Mouse (Mus musculus): ENCODE measurements around the gene Zfp639.

The Zfp639 gene

DNA sequence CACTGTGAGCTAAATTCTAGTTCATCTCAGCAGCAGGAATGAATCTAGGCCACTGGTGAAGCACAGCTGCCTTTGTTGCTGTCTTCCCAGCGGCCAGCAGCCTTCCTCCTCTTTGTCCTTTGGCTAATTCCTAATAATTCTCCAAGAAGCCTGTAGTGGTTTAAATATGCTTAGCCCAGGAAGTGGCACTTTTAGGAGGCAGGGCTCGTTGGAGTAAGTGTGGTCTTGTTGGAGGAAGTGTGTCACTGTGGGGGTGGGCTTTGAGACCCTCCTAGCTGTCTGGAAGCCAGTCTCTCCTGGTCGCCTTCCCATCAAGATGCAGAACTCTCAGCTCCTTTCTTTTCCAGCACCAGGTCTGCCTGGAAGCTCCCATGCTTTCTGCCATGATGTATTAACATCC is 4.2 kb upstream of the Zfp639 start:
- DNase-seq (ENCODE audit: low spot score in 2 of 2), result no peak

- DNase-seq (ENCODE audit: low spot score in 2 of 2), result no peak
These were observed 3.5 kb upstream of the Zfp639 start for GRCm38 (mm10) chr3:32506366-32507225.

DNA sequence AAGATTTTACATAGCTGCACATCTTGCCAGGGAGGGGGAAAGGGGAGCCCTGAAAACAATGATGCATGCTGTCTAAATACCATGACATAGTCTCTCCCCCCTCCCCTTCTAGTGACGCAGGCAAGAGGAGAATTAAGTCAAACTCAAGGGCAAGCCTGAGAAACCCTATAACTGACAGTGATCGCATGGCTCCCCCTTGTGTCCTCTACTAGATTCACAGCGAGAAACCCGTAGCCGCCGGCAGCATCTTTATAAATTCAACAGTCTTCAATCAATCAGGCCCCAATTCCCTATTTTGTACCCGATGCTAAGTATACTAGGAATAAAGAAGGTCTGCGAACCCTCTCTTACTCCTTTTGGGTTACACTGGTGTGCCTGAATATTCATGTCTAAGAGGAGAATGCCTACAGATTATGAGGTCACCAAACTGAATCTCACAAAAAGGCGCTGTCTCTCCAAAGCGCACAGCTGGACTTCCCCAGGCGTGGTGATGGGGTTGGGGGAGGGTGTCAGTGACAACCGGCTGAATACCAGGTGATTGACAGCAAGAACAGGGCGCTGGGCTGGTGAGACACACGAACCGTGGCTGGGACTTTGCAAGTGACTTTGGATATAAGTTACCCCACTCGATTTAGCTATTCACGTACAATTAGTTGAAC is 1.3 kb upstream of the Zfp639 start:
- DNase-seq (ENCODE audit: low spot score in 2 of 2), result peak; percentile 80 to 86

DNA sequence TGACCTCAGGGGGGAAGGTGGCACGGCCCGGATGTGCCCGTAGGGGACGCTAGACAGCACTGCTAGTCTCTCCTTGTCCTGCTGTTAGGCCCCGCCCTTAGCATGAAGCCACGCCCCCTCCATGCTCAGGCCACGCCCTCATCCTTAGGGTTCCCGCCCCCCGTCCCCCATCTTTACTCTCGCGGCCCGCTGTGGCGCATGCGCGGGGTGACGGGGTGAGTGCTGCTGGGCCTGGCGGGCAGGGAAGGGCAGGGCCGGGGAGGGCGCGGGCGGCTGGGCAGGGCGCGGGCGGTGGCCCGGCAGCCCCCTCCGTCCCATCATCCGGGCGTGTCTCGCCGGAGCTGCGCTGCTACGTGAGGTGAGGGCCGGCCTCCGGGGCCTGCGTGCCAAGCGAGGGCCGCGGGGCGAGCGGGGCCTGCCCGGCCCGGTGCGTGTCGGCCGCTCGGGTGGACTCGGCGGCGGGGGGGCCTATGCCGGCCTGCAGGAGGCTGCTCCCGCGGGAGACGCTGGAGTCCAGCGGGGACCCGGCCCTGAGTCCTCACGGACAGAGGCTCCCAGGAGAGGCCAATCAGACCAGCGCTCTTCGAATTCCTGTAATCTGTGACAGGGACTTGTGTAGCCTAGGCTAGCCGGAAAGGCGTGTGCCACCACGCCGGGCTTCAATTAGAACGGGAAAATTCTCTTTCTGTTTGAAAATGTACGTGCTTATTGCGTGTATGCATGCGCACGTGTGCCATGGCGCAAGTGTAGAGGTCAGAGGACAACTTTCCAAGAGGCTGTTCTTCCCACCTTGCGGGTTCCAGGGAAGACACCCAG is 524 bp downstream of the Zfp639 start:
- peak; percentile 97 to 98 for DNase-seq (ENCODE audit: low spot score in 2 of 2)

- DNase-seq (ENCODE audit: low spot score in 2 of 2), result peak; percentile 17 to 27
These were observed 1.1 kb downstream of the Zfp639 start for GRCm38 (mm10) chr3:32511191-32511550.

- no peak for DNase-seq (ENCODE audit: low spot score in 2 of 2)
These were observed 2.7 kb downstream of the Zfp639 start for GRCm38 (mm10) chr3:32512686-32513284.

DNA sequence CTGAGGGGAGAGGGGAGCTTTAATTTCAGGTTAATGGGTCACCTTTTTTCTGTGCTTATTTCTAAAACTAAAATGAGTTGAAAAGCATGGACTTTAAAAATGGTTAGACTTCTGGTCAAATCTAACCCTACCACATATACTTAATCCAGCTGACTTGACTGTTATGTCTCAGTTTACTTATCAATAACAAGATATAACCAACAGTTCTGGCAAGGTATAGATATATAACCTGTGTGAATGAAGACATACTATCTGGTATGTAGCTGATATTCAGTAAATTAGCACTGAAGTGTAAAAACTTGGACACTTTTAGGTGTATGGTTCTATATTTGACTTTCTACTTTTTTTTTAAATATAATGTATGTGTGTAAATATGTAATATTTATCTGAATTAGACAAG is 3.5 kb downstream of the Zfp639 start:
- no peak for DNase-seq (ENCODE audit: low spot score in 2 of 2)

DNA sequence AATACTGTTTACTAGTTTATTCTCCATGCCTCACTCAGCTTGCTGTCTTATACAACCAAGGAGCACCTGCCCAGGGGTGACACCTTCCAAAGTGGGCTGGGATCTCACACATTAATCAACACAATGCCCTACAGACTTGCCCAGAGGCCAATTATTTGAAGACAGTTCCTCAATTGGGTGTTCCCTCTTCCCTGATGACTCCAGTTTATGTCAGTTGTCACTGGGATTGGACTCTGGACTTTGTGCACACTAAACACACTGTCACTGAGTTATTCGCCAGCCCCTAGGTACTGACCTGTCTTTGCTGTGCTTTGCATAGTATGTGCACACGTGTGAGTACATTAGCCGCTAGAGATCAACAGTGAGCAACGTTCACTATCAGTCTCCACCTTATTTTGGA is 17.1 kb downstream of the Zfp639 start:
- DNase-seq (ENCODE audit: low spot score in 2 of 2), result no peak

DNA sequence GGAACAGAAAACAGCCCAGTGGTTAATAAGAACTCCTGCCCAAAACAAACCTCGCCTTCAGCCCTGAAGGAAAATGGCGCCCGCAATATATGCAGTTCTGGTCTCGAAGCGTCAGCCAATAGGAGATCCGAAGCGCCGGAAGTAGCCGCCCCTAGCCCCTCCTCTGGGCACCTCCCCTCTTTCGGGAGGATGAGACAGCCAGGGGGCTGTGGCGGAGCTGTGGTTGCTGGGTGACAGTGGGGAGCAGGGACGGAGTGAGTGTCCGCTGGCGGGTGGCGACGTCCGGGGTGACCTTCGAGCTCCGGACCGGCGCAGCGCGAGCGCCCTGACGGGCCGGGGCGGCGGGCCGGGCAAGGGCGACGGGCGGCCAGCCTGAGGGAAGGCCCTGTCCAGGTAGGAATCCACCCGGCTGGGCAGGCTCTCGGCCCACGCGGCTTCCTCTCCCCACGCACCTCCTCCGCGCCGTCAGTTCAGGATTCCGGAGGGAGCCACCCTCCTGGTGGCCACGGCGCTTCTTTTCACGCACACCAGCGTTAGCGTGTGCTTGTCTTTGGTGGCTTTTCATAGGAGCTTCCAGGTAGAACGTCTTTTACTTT is 19.3 kb downstream of the Zfp639 start, which contains the start of gene Mfn1:
TSS of gene Mfn1 (plus strand) at position 163 of the 596 bp plus-strand sequence.
- DNase-seq (ENCODE audit: low spot score in 2 of 2), result peak; percentile 92 to 93

DNA sequence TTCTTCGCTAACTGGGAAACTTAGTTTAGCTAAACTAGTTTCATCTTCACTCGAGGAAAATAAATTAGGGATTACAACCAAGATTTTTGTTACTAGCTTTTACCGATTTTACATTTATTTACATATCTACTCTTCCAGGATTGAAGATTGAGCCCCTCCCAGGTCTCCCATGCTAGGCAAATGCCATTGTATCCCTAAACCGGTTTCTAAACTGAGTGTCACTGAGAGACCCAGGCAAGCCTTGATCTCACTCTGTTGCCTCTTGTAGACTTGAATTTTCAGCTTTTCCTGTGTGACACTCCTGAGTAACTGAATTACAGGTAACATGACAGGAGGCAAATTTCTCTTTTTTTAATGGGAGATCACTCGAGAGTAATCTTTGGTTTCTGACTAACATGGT is 20.0 kb downstream of the Zfp639 start:
- DNase-seq (ENCODE audit: low spot score in 2 of 2), result no peak

- no peak for DNase-seq (ENCODE audit: low spot score in 2 of 2)
These were observed 25.6 kb downstream of the Zfp639 start for GRCm38 (mm10) chr3:32535692-32536091.

- DNase-seq (ENCODE audit: low spot score in 2 of 2), result no peak
These were observed 27.5 kb downstream of the Zfp639 start for GRCm38 (mm10) chr3:32537556-32537955.

DNA sequence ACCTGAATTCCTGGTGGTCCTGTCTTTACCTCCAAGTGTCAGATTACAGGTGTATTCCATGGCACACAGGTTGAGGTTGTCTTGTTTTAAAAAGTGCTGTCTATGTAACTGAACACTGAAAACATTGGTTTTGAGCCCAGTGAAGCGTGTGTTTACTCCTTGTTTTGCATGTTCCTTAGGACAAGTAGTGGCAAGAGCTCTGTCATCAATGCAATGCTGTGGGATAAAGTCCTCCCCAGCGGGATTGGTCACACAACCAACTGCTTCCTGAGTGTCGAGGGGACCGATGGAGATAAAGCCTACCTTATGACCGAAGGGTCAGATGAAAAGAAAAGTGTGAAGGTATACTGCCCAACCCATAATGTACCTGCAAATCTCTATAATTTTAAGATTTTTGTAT is 28.0 kb downstream of the Zfp639 start:
- DNase-seq (ENCODE audit: low spot score in 2 of 2), result no peak

DNA sequence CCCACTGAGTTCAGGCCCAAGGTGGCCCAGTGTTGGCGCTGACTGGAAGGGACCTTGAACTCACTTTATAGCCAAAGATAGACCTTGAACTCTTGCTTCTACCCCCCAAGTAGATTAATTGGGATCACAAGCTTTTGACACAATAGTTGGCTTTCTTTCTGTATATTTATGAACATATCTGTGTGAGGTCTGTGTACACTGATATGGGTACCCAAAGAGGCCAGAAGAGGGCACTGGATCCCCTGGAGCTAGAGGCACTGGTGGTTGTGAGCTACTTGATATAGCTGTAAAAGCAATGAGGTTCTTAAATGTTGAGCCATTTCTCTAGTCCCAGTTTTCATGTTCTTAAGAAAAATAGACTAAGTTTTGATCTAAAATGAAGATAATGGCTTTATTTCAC is 43.0 kb downstream of the Zfp639 start:
- no peak for DNase-seq (ENCODE audit: low spot score in 2 of 2)

- no peak for DNase-seq (ENCODE audit: low spot score in 2 of 2)
These were observed 53.3 kb downstream of the Zfp639 start for GRCm38 (mm10) chr3:32563401-32563800.

Data from natural killer cell, adult 2 months (primary cell).